Mouse (Mus musculus) ES-E14 (cell line): ENCODE data around the gene Bpgm.

ENCODE experiments used
- CHD2 ChIP-seq: IDR thresholded peaks from 2 replicates; pipeline ENCODE4 v1.6.1; 2014; ENCODE audit warnings: mild to moderate bottlenecking, low read depth, low read length, inconsistent platforms
- HCFC1 ChIP-seq: IDR thresholded peaks from 2 replicates; pipeline ENCODE4 v1.6.1; 2012; ENCODE audit warnings: low read length, inconsistent platforms, borderline replicate concordance; ENCODE audit not compliant: insufficient read depth
- MAFK ChIP-seq: IDR thresholded peaks from 2 replicates; pipeline ENCODE4 v1.6.1; 2014; ENCODE audit warnings: mild to moderate bottlenecking, low read depth, low read length, inconsistent platforms; ENCODE audit not compliant: insufficient read depth

DNA sequence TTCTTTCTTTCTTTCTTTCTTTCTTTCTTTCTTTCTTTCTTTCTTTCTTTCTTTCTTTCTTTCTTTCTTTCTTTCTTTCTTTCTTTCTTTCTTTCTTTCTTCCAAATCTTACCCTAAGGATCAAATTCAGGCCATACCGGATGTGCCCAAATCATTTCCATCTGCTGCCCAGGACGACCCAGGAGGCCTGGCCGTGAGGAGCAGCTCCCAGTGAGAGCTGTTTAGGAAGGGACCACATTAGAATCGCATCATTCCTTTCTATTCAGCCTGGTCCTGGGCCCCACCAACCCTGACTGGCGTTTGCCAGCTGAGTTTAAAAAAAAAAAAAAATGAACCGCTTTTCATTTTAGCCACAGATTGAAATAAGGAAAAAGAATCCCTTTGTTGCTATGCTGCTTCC, 44.9 kb downstream of the Bpgm start:
- TF ChIP-seq CHD2: no peak
- no peak for TF ChIP-seq MAFK
- TF ChIP-seq HCFC1: no peak
